Mouse (Mus musculus) thymus, adult 18-20 months (tissue): ENCODE data around the gene Best1.
"Not testable (repeated sequence)": the region's sequence is repeated elsewhere in the genome, so short reads cannot be mapped to it uniquely, and the experiment has no call there.

Experiments used
- DNase-seq, 2 experiments: peaks; one replicate each; pipeline ENCODE4 v3.0.0; 2022; ENCODE audit warnings: mixed read lengths in 2 of 2

Gene Best1

GRCm38 (mm10) chr19:9989884-9990256, 11.6 kb downstream of the Best1 start:
- DNase-seq = no peak

- no peak for DNase-seq
Measured at GRCm38 (mm10) chr19:9989171-9989883, 12.1 kb downstream of the Best1 start.

GRCm38 (mm10) chr19:9987593-9987992, 13.8 kb downstream of the Best1 start:
- DNase-seq = no peak

- no peak for DNase-seq
Measured at GRCm38 (mm10) chr19:9987192-9987591, 14.2 kb downstream of the Best1 start.

- no peak for DNase-seq
Measured at GRCm38 (mm10) chr19:9985900-9986421, 15.5 kb downstream of the Best1 start.

GRCm38 (mm10) chr19:9985190-9985899, 16.1 kb downstream of the Best1 start:
- DNase-seq = no peak

GRCm38 (mm10) chr19:9984111-9985055, 17.1 kb downstream of the Best1 start:
- DNase-seq = no peak

- peak in 1 of 2 experiments; percentile 59 for DNase-seq
Measured at GRCm38 (mm10) chr19:9982852-9983542, 18.4 kb downstream of the Best1 start.

- peak; percentile 93 to 95 for DNase-seq
Measured at GRCm38 (mm10) chr19:9982151-9982851, 19.1 kb downstream of the Best1 start.

GRCm38 (mm10) chr19:9981621-9982020, 19.8 kb downstream of the Best1 start:
- DNase-seq = no peak

- no peak for DNase-seq
Measured at GRCm38 (mm10) chr19:9980258-9980657, 21.2 kb downstream of the Best1 start, which contains the start of gene Fth1. Fth1 (plus strand) TSS chr19:9980598.

- DNase-seq = no peak
Measured at GRCm38 (mm10) chr19:9979156-9979555, 22.3 kb downstream of the Best1 start.

GRCm38 (mm10) chr19:9978431-9978951, 22.9 kb downstream of the Best1 start:
- no peak for DNase-seq

GRCm38 (mm10) chr19:9977085-9977484, 24.3 kb downstream of the Best1 start:
- DNase-seq = no peak

- DNase-seq = not testable (repeated sequence)
Measured at GRCm38 (mm10) chr19:9974853-9975252, 26.6 kb downstream of the Best1 start.

GRCm38 (mm10) chr19:9968081-9968787, 33.2 kb downstream of the Best1 start:
- DNase-seq = no peak

- no peak for DNase-seq
Measured at GRCm38 (mm10) chr19:9966096-9966867, 35.2 kb downstream of the Best1 start.

- DNase-seq = no peak
Measured at GRCm38 (mm10) chr19:9964205-9964916, 37.1 kb downstream of the Best1 start.

GRCm38 (mm10) chr19:9960769-9961168, 40.7 kb downstream of the Best1 start:
- no peak for DNase-seq
